Mouse (Mus musculus): Measurements from ENCODE around the gene Kynu.

Kynu gene

DNA sequence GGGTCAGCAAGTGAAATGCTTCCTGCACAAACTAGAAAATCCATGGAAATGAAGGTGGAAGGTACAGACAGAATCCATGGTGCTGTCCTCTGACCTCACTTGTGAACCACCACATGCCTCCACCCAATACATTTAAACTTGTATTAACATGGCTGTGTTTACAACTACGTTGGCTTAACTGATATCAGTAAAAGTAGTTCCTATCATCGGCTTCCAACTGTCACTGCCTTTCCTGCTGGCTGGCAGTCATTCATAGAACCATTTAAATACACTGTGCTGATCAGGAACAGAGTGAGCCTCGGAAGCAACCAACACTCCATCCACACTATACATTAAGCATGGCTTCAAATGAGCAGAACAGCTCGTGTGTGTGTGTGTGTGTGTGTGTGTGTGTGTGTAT is 120.1 kb downstream of the Kynu start:
- whole genome bisulfite sequencing: 70% methylated on average over 4 of the region's 4 CpGs

DNA sequence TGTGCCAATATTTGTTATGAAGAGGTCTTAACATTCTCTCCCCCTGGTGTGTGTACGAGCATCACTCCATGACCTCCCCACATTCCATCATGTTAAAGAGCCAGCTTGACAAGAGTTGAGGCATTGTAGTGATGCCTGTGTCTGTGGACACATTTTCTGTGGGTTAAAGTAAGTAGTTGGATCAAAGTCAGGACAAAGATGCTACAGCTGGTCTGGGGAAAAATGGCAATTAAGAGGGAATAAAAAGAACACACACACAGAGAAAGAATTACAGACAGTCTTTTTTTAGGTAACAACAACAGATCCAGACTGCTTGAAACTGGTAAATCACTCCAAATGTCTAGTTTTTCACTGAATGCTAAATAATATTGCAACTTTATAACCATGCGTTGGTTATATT is 135.3 kb downstream of the Kynu start:
- 67% methylated on average over 2 of the region's 2 CpGs for WGBS

DNA sequence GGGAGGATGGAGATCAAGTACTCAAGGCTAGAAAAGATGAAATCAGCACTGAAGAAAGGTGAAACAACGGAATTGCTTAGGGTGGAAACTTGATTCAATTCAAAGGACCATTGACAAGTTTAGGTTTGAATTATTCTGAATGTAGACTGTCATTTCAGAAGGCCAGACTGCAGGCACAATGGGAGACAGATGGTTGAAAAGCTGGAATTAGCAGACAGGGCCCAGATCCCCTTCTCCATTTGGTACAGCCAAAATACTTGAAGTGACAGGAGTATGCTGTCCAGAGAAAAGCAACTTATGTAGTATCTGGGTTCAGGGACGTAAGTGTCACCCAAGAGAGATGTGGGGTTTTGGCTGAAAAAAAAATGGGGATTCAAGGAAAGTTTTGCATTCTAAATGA is 136.2 kb downstream of the Kynu start:
- WGBS: 57% methylated on average over 2 of the region's 2 CpGs

DNA sequence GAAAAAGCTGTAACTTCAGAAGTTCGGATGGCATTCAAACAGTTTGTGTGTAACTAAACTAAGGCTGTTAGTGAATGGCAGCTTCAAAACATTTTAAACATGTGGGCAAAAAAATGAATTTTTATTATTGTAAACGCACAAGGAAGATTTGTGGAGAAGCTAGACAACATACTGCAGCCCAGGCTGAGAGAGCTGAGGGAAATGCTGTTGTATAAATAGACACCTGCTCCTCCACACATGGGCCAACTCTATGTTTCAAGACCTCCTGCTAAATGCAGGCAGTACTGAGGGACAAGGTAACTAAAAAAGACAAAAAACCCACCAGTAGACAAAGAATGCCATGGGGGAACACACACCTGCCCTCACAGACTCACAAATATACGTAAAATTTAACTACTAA is 140.5 kb downstream of the Kynu start:
- WGBS: 79% methylated on average over 3 of the region's 3 CpGs

DNA sequence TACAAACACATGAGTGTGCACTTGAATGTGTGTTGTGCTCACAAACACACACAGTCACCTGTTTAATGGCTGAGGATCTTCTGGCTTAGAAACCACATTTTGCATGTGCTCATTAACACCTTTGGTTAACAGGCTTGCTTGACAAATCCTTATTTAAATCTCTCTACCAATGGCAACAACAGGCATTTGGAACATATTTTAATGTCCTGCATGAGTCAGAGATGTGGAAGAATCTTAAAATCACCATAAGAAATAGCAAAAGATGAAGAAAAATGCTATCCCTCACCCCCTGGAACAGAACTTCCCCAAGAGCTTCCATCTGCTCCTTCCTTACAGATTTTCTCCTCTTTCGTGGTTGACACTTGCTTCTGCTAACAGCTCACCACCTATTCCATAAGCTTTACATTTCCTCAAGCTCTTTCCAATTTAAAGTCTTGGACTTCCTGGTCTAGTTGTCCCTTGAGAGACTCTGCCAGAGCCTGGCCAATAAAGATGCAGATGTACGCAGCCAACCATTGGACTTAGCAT is 157.5 kb downstream of the Kynu start:
- WGBS: 63% methylated on average over 2 of the region's 2 CpGs

DNA sequence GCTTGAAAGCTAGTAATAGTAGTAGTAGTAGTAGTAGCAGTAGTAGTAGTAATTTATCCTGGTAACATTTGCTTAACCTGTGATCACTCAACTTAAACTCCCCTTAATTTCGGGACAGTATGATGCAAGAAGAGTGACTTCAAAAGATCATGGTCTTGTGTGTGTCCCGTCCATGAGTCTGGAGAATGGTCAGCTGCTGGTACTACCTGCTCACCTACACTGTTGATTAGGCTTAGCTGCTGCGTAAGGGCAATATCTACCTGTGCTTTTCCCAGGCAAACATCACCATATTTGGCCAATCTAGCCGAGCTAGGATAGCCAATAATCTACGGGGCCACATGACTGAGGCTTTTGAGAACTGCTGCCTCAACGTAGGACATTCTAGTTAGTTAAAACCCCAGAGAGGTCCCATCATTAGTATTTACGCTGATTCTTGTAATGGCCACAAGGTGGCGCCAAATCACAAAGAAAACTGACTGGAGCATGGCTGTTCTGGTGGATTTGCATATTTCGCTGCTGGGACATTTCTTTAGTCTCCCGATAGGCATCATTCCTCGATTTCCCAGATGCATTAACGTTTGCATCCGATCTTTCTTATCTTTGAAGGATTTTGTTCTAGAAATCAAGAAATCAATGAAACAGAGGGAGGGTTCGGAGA is 167.4 kb downstream of the Kynu start:
- WGBS: 16% methylated on average over 14 of the region's 14 CpGs

DNA sequence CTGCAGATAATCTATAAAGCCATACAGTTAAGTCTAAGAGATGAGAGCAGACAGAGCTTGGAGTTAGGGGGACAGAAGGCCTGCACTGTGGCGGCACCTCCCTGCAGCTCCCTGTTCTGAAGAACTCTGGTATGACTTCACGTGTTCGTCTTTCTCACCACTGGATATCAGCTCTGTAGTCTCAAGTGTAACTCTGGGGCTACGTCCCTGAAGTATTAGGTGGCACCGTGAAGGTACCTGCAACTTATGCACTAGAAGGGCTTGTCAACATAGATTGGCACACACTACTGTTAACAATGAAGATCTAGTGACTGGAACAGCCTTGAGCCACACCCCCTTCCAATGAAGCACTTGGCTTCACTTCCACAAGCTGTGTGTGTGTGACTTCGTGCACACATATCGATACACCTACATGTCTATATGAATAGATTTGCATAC is 168.0 kb downstream of the Kynu start:
- 54% methylated on average over 7 of the region's 7 CpGs for WGBS

DNA sequence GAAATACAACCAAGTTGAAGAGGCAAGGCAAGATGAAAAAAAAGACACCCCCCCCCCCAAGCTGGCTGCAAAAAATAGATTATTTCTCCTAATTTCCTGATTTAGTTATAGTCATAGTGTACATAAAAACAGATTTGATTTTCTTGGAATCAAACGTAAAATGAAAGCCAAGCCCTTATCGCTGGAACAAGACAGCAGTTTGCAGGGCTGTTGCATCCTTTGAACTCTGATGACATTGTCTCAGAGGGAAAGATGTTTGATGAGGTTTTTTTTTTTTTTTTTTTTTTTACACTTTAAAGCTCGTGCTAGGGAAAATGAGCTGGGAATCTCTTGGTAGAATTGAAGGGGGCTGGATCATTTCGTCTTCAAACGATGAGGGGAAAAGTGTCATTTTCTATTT is 172.1 kb downstream of the Kynu start:
- WGBS: 63% methylated on average over 5 of the region's 5 CpGs

DNA sequence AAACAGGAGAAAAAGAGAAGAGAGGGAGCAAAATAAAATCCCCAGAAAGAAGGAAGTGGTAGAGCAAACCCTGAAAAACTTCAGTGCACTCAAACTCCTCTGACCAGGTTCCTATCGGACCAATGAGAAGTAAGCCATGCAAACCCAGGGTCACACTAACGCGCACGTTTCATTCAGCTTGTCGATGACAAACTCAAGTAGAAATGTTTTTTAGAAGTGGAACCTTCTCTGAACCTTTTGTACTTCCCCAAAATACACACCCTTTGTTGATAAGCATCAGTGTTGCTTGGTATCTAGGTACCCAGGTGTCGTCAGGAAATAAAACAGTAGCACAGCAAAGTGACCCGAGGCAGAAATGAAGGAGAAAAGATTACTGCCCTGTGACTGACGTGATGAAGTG is 172.6 kb downstream of the Kynu start:
- 84% methylated on average over 8 of the region's 8 CpGs for WGBS

DNA sequence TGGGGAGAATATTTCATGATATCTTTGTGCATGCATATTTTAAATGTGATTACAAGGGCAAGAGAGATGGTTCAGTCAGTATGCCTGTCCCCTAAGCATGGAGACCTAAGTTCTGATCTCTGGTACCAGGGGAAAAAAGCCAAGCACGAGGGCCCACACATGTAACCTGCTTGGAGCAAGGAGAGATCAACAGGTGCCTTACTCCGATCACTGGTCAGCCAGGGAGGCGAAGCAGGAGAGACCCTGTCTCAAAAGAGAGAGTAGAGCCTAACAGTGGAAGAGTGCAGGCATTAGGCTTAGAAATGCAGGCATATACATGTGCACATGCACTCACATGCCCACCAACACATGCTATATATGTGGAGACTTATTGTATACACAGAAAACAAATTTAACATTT is 173.7 kb downstream of the Kynu start:
- 95% methylated on average over 3 of the region's 3 CpGs for WGBS
